Mouse (Mus musculus) urinary bladder, postnatal 10 days (tissue): ENCODE measurements around the gene Cinp.

Source experiments
- DNase-seq: peaks from one replicate; pipeline ENCODE4 v3.0.0; 2022; ENCODE audit warnings: low spot score

The Cinp gene

DNA sequence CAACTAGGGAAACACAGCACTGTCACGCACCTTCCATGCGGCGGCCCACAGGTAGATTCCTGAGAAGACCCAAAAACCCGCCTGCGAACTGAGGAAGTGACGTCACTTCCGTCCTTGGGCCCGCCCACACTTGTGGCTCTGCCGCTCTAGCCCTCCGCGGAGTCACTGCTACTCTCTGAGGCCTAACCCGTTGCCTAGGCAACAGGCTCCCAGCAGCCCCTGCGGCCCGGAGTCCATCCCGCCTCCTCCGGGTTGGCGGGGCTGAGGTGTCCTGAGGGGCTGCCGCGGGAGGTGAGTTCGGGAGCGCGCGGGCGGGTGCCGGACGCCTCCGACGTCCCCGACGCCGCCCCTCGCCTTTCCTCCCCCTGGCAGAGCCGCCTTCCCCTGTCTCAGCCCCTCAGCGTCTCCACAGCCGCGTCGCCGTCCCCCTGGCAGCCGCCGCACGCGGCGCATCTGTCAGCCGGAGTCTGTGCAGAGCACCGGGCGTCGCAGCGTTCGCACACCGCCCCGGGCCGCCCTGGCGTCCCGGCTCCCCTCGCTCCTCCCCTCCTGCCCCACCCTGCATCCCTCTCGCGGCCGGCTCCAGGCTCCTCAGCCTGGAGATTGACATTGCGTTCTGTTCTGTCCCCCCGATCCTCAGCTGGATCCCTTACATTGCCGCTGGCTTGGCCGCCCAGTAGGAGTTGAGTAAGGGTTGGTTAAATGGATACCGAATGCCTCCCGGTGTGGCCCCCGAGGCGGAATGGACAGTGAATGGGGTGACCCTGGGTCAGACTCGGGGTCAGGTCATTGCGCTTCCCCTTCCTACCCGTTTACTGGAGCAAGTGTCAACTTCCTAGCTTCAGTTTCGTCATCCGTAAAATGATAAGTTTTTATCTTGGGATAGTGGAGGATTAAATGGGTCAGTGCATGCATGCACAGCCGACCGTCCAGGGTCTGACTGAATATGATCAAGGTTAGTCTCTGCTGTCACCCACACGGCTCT lies at the start of gene Cinp, which contains the start of gene Tecpr2:
TSS of gene Cinp (minus strand) at position 110 of the 985 bp plus-strand sequence.
TSS of gene Tecpr2 (plus strand) at position 229 of the 985 bp plus-strand sequence.
- peak; percentile 83 for DNase-seq

- no peak for DNase-seq
Observed at GRCm38 (mm10) chr12:110937496-110937895, 48.6 kb upstream of the Cinp start.

GRCm38 (mm10) chr12:110935983-110936620 lies 47.2 kb upstream of the Cinp start:
- peak; percentile 38 for DNase-seq

DNA sequence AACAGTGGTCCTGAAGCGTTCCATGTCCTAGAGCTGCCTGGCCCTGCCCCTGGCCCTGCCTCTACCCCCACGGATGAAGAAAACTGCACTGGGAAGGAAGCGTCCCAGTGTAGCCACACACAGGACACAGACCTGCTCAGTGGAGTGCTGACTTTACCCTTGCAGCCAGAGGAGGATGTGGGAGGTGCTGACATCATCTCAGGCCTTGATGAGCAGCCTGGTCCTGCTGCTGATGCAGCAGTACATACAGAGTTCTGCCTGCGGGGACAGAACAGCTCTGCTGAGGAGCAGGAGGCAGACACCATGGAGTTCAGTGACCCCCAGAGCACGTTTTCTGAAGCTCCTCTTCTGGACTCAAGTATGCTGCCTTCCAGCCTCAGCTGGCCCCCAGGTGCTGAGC lies 43.9 kb upstream of the Cinp start:
- no peak for DNase-seq

DNA sequence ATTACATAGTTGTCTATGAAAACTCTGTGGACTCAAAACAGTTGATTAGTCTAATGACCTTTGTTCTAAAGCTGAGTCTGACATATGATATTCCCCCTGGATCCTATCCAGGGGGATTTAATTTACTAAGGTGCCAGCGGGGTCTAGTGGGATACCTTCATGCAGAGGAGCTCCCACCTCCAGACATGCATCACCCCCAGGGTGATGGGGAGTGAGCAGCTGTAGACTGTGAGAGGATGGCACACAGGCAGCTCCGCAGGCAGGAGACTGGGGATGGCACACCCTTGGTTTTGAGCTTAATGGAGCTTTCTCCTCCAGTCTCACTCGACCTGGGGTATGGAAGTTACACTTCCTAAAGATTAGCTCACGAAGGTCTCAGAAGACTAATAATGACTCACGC lies 32.6 kb upstream of the Cinp start:
- DNase-seq = no peak

DNA sequence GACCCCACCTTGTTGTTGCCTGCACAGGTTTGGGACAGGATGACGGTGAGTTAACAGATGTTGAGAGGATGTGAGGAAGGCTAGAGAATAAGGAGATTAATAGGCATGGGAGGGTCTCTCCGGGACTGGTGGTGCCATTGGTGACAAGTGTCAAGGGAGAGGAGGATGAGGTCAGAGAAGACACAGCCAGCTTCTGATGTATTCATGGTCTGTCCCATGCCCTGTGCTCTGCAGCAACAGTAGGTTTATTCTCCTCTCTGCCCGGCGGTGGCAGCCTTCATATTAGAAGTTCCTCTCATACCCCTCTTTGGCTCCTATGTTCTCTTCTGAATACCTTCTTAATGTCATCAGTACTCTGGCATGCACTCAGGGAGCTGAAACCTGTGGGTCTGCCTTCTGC lies 31.3 kb upstream of the Cinp start:
- DNase-seq = no peak

- no peak for DNase-seq
Observed at GRCm38 (mm10) chr12:110915761-110916160, 26.8 kb upstream of the Cinp start.

DNA sequence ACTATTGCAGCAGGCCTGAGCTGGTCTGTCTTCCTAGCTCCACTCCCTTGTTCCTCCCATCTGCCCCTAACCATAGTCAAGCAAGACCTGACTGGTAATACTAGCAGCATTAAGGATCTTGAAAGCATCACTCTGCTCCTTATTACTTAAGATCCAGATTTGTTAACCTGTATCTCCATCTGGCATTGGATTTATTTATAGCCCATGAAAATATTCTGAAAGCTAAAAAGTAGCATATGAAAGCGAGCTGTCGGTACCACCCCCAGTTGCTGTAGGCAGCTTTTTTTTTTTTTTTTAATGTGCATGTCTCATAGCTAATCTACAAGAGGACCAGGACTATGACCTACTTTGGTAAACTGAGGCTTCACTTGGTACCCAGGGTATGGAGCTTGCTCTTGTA lies 21.0 kb upstream of the Cinp start:
- no peak for DNase-seq

DNA sequence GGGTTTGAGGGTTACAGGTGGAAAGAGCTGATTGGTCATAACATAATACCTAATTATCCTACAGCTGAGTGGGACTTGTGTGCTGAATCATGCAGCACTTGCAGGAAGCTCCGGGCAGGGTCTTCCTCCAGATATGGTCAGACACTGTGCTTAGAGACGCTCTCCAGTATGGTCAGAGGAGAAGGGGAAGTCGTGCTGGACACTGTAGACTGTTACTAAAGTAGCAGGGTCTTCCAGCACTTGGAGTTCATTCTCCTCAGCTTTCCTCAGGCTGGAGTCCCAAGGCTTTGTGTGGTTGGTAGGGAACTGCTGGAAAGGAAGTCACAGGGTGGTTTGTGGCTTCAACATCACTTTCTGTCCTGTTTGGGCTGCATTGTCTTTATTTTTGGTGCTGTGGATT lies 18.9 kb upstream of the Cinp start:
- no peak for DNase-seq

DNA sequence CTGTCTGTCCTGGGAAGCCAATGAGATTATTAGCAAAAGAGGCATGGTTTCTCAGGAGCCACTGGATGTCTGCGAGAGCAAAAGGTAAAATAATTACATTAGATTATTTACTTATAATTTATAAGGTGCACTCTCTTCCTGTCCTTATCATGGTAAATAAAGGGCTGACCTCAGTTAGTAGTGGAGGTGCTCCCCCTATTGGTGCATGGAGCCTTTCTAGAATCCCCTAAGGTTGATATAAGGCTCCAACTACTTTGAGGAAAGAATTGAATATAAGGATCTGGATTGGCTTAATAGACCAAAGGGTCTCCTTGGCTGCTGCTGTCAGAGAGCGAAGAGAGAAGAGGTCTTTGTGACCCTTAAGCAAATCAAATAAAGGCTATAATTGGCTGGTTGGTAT lies 14.6 kb upstream of the Cinp start:
- DNase-seq = no peak

GRCm38 (mm10) chr12:110902106-110902505 lies 13.2 kb upstream of the Cinp start:
- DNase-seq = no peak

DNA sequence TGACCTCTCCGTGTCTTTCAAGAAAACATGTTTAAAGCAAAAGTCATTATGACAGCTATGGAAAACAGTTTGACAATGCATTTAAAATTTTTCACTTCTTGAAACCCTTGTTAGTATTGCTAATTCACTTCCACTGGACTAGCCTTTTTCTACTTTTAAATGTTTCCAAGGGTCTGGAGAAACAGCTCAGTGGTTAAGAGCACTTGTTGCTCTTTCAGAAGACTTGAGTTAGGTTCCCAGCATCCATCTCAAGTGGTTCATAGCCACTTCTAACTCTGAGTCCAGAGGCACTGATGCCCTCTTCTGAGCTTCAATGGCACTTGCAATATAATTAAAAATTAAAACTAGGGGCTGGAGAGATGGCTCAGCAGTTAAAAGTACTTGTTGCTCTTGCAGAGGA lies 2.9 kb upstream of the Cinp start:
- no peak for DNase-seq

GRCm38 (mm10) chr12:110888606-110889005 lies 339 bp downstream of the Cinp start:
- DNase-seq = no peak

- no peak for DNase-seq
Observed at GRCm38 (mm10) chr12:110888106-110888505, 839 bp downstream of the Cinp start.

GRCm38 (mm10) chr12:110885251-110885650 lies 3.7 kb downstream of the Cinp start:
- no peak for DNase-seq

DNA sequence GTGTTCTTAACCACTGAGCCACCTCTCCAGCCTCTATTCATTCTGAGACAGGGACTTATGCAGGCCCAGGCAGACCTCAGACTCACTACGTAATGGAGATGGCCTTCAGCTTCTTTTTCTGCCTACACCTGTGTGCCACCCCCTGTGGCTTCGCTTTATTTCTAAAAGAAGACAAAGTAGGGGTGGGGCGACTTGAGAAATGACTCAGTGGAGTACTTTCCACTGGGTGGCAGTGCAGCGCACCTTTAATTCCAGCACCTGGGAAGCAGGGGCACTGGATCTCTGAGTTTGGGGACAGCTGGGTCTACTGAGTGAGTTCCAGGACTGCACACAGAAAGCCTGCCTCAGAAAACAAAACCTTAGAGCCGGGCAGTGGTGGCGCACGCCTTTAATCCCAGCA lies 6.7 kb downstream of the Cinp start:
- DNase-seq = no peak

- DNase-seq = no peak
Observed at GRCm38 (mm10) chr12:110875351-110875750, 13.6 kb downstream of the Cinp start.

GRCm38 (mm10) chr12:110871247-110871646 lies 17.7 kb downstream of the Cinp start:
- no peak for DNase-seq

- DNase-seq = no peak
Observed at GRCm38 (mm10) chr12:110870107-110870506, 18.8 kb downstream of the Cinp start.

GRCm38 (mm10) chr12:110865989-110866388 lies 23.0 kb downstream of the Cinp start:
- DNase-seq = no peak

DNA sequence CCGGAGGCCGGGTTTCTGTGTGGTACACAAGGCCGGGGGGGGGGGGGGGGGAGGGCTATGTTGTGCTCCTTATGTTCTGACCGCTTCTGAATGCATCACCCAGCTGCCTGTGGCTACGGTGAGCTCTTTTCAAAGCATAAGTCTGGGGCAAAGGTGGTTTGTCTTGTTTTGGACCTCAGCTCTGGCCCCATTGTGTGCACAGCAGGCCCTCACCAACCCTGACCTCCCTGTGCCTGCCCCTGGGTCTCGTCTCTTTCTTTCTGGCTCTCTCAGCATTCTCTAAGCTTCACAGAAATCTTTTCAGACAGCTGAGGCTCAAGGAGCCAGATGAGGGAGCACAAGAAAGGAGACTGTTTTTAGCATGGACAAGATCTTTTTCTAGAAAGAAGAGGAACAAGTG lies 23.4 kb downstream of the Cinp start:
- no peak for DNase-seq

DNA sequence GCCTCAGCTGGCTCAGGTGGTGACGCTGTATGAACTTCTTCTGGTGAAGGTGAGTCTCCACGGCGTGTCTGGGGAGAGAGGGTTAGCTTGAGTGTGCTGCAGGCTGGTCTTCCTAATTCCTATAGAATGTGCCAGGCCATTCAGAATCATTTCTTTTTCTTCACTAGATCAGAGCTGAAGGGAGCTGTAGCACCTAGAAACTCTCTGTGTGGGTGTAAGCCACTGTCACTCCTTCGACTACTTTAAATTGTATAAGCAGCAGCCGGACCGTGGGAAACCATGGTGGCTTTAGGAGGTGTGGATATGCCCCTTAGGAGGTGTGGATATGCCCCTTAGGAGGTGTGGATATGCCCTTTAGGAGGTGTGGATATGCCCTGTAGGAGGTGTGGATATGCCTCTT lies 24.9 kb downstream of the Cinp start:
- no peak for DNase-seq

GRCm38 (mm10) chr12:110861256-110861655 lies 27.7 kb downstream of the Cinp start:
- DNase-seq = no peak
